Mouse (Mus musculus) spleen, embryonic (tissue): Measurements from ENCODE around the gene Nr2e3.
"Not testable (repeated sequence)": the region's sequence is repeated elsewhere in the genome, so short reads cannot be mapped to it uniquely, and the experiment has no call there.

Experiments used
- CTCF ChIA-PET: fragments of 350-600 bp; sonication (Branson Sonifier 250); formaldehyde crosslinking; loops from one replicate; lab custom pipeline; 2022; lab: Charles Lee

Gene Nr2e3

DNA sequence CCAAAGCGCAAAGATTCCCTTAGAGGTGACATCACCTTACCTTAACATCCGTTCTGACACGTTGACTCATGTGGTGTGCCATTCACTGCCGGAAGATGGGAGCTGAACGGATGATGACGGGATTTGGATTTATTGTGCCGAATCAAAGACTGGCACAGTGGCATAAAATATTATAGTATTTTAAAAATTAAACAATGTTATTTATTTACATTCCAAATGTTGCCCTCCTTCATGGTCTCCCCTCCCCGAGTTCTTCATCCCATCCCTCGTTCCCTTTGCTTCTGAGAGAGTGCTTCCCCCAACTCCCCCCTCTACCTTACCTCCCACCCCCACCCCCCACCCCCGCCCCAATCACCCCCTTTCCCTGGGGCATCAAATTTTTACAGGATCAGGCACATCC, at the start of gene Nr2e3:
Nr2e3 (minus strand) TSS at position 101 of the 400 bp plus-strand sequence.
- CTCF ChIA-PET: no interaction called here

GRCm38 (mm10) chr9:60008936-60009335, 48.5 kb upstream of the Nr2e3 start:
- CTCF ChIA-PET: interaction anchor here (0.7 kb wide), 1 partner anchor 789 kb away, joined by 4 read pairs; no protein-coding TSS in a partner anchor

DNA sequence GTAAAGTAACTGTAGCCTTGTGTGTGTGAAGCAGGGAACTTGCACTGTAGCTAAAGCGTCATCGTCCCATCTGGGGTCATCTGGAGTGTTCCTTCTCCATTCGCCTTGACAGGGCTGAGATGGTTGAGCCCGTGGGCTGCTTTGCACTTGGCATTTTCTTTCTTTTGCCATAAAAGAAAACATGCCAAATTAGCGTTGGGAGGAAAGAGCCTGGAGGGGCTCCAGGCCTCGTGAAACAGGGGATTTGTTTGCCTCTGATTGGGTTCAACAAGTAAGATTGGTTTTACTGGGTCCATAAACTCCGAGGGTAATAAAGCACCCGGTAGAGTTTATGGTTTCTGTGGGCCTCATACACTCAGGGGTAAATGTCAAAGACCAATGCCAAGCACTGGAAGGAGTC, 41.9 kb upstream of the Nr2e3 start:
- CTCF ChIA-PET: no interaction called here

DNA sequence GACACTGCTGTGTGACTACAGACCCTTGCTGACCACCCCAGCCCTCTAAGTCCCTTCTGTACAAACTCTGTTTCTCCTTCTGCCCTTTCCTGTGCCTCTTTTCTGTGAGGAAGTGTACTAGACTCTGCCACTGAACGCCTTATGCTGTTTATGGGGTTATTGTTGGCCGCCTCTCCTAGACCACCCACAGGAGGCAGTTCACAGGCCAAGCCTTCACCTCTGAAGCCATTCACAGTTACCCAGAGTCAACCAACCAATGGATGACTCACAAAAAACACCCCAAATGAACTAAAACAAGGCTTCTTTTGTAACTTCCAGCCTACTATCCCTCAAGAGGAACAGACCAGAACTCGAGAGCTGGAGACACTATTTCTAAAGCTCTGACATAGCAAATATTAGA, 41.0 kb upstream of the Nr2e3 start:
- CTCF ChIA-PET: no interaction called here

- CTCF ChIA-PET: no interaction called here
Measured at GRCm38 (mm10) chr9:59997725-59998124, 37.3 kb upstream of the Nr2e3 start.

- CTCF ChIA-PET: no interaction called here
Measured at GRCm38 (mm10) chr9:59991407-59991806, 30.9 kb upstream of the Nr2e3 start.

GRCm38 (mm10) chr9:59989864-59990263, 29.4 kb upstream of the Nr2e3 start:
- CTCF ChIA-PET: no interaction called here

- CTCF ChIA-PET: no interaction called here
Measured at GRCm38 (mm10) chr9:59985900-59986572, 25.6 kb upstream of the Nr2e3 start.

GRCm38 (mm10) chr9:59981116-59981515, 20.7 kb upstream of the Nr2e3 start:
- CTCF ChIA-PET: no interaction called here

DNA sequence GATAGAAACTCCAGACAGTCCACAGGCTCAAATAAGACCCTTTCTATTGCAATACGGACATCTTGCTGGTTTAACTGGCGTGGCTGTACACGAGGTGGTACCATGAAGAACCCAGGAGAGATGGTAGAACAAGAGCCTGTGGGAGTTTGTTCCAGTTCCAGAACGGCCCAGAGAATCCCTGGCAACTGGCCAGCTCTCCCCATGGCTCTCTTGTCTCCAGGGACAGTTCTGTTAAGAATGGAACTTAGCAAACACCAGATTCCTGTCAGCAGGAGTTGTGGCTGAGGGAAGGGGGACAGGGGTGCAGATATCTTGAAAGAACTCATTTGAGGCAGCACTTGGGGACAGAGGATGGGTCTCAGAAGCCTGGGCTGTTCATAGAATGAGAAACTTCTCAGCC, 10.8 kb upstream of the Nr2e3 start:
- CTCF ChIA-PET: no interaction called here

DNA sequence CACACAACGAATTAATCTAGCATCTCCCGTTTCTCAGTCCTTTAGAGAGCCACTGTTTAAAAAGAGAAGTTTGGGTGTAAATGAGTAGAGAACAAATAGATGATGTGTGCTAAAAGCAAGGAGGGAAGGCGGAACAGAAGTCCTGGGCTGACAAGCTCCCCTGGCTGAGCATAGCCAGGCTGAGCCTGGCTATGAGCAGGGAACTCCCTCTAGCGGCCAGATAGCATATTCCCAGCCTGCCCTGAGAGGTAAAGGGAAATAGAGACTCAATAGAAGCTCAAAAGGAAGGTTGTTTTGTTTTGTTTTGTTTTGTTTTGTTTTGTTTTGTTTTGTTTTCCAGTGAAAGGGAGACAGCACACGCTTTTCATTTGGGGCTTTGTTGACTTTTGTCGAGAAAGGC, 8.9 kb upstream of the Nr2e3 start:
- CTCF ChIA-PET: interaction anchor here (0.6 to 1.5 kb wide), 2 partner anchors 245 to 554 kb away, joined by 3 to 10 read pairs; no protein-coding TSS in a partner anchor

DNA sequence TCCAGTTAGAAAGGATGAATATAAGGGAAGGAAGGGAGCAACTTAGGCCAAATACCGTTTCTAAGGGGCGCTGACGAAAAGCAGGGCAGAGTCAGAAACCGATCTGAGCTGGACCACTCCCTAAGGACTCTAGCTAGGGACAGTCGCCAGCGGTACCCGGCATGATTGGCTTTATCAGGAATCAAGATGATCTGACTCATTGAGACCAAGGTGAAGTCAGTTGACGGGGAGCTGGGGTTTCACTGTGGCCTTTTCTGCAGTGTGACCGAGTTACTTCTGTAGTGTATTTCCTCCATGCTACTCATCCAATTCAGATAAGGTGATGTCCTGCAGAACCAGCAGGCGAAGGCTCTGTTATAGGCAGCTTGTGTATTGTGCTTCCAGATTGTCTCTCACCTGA, 4.6 kb upstream of the Nr2e3 start:
- CTCF ChIA-PET: no interaction called here

DNA sequence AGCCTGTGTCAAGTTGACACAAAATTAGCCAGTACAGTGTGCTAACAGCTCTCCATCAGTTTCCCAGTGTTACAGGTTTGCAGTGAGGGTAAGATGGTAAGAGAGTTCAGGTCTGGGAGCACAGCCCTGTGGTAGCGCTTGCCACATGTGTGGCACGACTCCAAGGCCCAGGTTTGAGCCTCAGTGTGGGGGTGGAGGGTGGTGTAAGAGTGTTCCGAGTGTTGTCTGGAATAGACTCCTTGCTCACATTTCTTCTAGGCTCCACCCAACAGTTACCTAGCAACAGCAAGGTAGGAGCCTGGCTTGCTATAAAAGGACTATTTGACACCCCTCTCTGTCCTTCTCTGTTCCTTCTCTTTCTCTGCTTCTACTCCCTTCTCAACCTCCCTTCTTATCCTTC, 3.9 kb upstream of the Nr2e3 start:
- CTCF ChIA-PET: no interaction called here

GRCm38 (mm10) chr9:59961201-59961955, 919 bp upstream of the Nr2e3 start:
- CTCF ChIA-PET: no interaction called here

GRCm38 (mm10) chr9:59959276-59959675, 1.2 kb downstream of the Nr2e3 start:
- CTCF ChIA-PET: interaction anchor here (0.6 kb wide), 1 partner anchor 1113 kb away, joined by 18 read pairs; no protein-coding TSS in a partner anchor

DNA sequence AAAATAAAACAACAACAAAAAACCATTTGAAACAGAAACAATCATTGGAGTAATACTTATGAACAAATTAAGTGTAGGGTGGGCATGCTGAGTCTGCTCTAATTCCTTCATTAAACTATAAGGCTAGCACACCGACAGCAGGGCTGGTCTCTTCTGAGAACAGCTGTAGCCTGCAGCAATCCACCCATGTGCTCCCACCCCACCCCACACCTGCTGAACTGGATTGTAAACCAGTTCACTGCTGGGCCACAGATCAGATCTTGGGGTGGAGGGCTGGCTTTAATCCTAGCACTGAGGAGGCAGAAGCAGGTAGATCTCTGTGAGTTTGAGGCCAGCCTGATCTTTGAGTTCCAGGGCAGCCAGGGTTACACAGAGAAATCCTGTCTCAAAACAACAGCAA, 2.3 kb downstream of the Nr2e3 start:
- CTCF ChIA-PET: not testable (repeated sequence)

GRCm38 (mm10) chr9:59956496-59956895, 4.0 kb downstream of the Nr2e3 start:
- CTCF ChIA-PET: no interaction called here

DNA sequence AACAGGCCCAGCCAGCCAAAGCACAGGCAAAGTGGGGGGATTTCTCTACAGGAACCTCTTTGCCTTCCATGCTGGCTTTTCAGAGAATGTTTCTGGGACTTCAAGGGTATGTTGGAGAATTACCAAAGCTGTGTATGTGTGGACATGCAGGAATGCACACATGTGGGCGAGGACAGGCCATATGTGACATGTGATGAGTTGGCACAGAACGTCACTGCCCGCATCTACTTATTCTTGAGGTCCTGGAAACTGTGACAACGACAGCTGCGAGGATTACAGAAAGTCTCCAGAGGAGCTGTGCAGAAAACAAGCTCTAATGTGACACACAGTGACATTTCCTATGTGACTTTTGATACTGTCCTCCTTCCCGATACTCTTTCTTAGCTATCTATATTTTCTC, 4.8 kb downstream of the Nr2e3 start:
- CTCF ChIA-PET: interaction anchor here (0.8 kb wide), 1 partner anchor 8 kb away, joined by 5 read pairs; no protein-coding TSS in a partner anchor

GRCm38 (mm10) chr9:59955199-59955598, 5.3 kb downstream of the Nr2e3 start:
- CTCF ChIA-PET: interaction anchor here (0.8 kb wide), 1 partner anchor 7 kb away, joined by 5 read pairs; no protein-coding TSS in a partner anchor

GRCm38 (mm10) chr9:59953556-59953955, 6.9 kb downstream of the Nr2e3 start:
- CTCF ChIA-PET: interaction anchor here (0.5 to 0.7 kb wide), 2 partner anchors 40 to 529 kb away, joined by 3 read pairs; no protein-coding TSS in a partner anchor

- CTCF ChIA-PET: interaction anchor here (0.7 kb wide), 2 partner anchors 15 to 39 kb away, joined by 3 read pairs; no protein-coding TSS in a partner anchor
Measured at GRCm38 (mm10) chr9:59952515-59953070, 7.9 kb downstream of the Nr2e3 start.

DNA sequence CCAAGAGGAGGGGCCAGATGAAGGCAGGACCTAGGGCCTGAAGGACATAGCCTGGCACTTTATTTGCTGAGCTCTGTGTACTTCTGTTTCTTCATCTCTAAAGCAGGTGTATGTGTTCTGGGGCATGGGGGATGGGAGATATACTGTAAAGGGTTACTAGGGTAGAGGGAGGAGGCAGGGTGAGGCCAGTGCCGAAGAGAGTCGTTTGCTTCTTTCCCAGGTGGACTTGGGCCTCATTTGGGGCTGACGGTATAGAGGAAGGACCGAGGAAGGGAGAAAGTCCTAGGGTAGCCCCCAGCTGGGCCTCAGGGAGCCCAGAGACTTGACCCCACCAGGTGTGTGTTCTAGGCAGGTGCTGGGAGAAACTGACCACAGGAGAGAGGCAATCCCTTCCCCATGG, 8.5 kb downstream of the Nr2e3 start:
- CTCF ChIA-PET: interaction anchor here (0.7 kb wide), 1 partner anchor 16 kb away, joined by 3 read pairs; no protein-coding TSS in a partner anchor
